Mouse (Mus musculus): ENCODE data around the gene Creb5. TPM values are rescaled to one million over a fixed set of nuclear protein-coding genes. Genes with fewer than 3 reads are reported as not detected.
A peak's percentile ranks its signal among the peaks of the same experiment; 100 is the strongest.

The Creb5 gene
- polyA plus RNA-seq, 2 experiments: 20.0 to 46.1 TPM

GRCm38 (mm10) chr6:53449437-53450173 is 162.5 kb downstream of the Creb5 start:
- ATAC-seq (ENCODE audit: low FRiP score, low read depth) (peak; percentile 53; the same call in 1 of the 2 replicates), DNase-seq (ENCODE audit: low spot score) (peak; percentile 52)
- Histone ChIP-seq H3K36me3 (ENCODE audit: control insufficient read depth, insufficient read depth, low read length) (peaks cover 7% of the 10 kb centered on the region; the same call in 1 of the 2 replicates), H3K9ac (ENCODE audit: low read depth, low read length, severe bottlenecking) (no peak overlapping the region), H3K4me3 (replicated peaks; ENCODE audit: low read length) (no peak overlapping the region), H3K4me1 (ENCODE audit: control insufficient read depth, insufficient read depth, low read length) (peaks cover 49% of the 10 kb centered on the region), H3K27me3 (ENCODE audit: control insufficient read depth, insufficient read depth, low read length) (no peaks in the 10 kb centered on the region), H3K9me3 (ENCODE audit: control insufficient read depth, low read length) (no peaks in the 10 kb centered on the region), H3K27ac (replicated peaks; ENCODE audit: low read depth, low read length) (peak overlapping the region; percentile 56), H3K4me2 (replicated peaks; ENCODE audit: low read depth, low read length, severe bottlenecking) (peak overlapping the region; percentile 10; the same call in 1 of the 2 replicates)
- 22% methylated on average over 9 of the region's 9 CpGs for WGBS
- no peak for TF ChIP-seq POLR2A (IDR thresholded peaks at IDR 0.05; ENCODE audit: borderline replicate concordance, extremely low read depth, insufficient read depth, insufficient read length)

GRCm38 (mm10) chr6:53450494-53450893 is 163.4 kb downstream of the Creb5 start:
- H3K4me1 ChIP-seq (ENCODE audit: control insufficient read depth, insufficient read depth, low read length): peaks cover 55% of the 10 kb centered on the region
- no peak overlapping the region for H3K4me3 ChIP-seq (replicated peaks; ENCODE audit: low read length)
- no peaks in the 10 kb centered on the region for H3K9me3 ChIP-seq (ENCODE audit: control insufficient read depth, low read length)
- no peak overlapping the region for H3K9ac ChIP-seq (ENCODE audit: low read depth, low read length, severe bottlenecking)
- H3K36me3 ChIP-seq (ENCODE audit: control insufficient read depth, insufficient read depth, low read length): peaks cover 7% of the 10 kb centered on the region; the same call in 1 of the 2 replicates
- H3K27ac ChIP-seq (replicated peaks; ENCODE audit: low read depth, low read length): peak overlapping the region; percentile 35; the same call in 1 of the 2 replicates
- WGBS: 21% methylated on average over 3 of the region's 3 CpGs
- no peak overlapping the region for H3K4me2 ChIP-seq (replicated peaks; ENCODE audit: low read depth, low read length, severe bottlenecking)
- ATAC-seq (ENCODE audit: low FRiP score, low read depth): no peak
- DNase-seq (ENCODE audit: low spot score): no peak
- H3K27me3 ChIP-seq (ENCODE audit: control insufficient read depth, insufficient read depth, low read length): no peaks in the 10 kb centered on the region
- TF ChIP-seq POLR2A (IDR thresholded peaks at IDR 0.05; ENCODE audit: borderline replicate concordance, extremely low read depth, insufficient read depth, insufficient read length): no peak

GRCm38 (mm10) chr6:53452240-53452639 is 165.2 kb downstream of the Creb5 start:
- Histone ChIP-seq H3K9ac (ENCODE audit: low read depth, low read length, severe bottlenecking) (no peak overlapping the region), H3K4me2 (replicated peaks; ENCODE audit: low read depth, low read length, severe bottlenecking) (peak overlapping the region; percentile 27; the same call in 1 of the 2 replicates), H3K36me3 (ENCODE audit: control insufficient read depth, insufficient read depth, low read length) (peaks cover 7% of the 10 kb centered on the region; the same call in 1 of the 2 replicates), H3K27me3 (ENCODE audit: control insufficient read depth, insufficient read depth, low read length) (no peaks in the 10 kb centered on the region), H3K27ac (replicated peaks; ENCODE audit: low read depth, low read length) (peak overlapping the region; percentile 75), H3K9me3 (ENCODE audit: control insufficient read depth, low read length) (no peaks in the 10 kb centered on the region), H3K4me3 (replicated peaks; ENCODE audit: low read length) (no peak overlapping the region), H3K4me1 (ENCODE audit: control insufficient read depth, insufficient read depth, low read length) (peaks cover 63% of the 10 kb centered on the region)
- ATAC-seq (ENCODE audit: low FRiP score, low read depth) (peak; percentile 27; the same call in 1 of the 2 replicates), DNase-seq (ENCODE audit: low spot score) (peak; percentile 50)
- TF ChIP-seq POLR2A (IDR thresholded peaks at IDR 0.05; ENCODE audit: borderline replicate concordance, extremely low read depth, insufficient read depth, insufficient read length): no peak
- WGBS: 6% methylated on average over 6 of the region's 6 CpGs

GRCm38 (mm10) chr6:53455442-53455841 is 168.4 kb downstream of the Creb5 start:
- no peak for TF ChIP-seq POLR2A (IDR thresholded peaks at IDR 0.05; ENCODE audit: borderline replicate concordance, extremely low read depth, insufficient read depth, insufficient read length)
- Histone ChIP-seq H3K4me1 (ENCODE audit: control insufficient read depth, insufficient read depth, low read length) (peaks cover 66% of the 10 kb centered on the region), H3K4me3 (replicated peaks; ENCODE audit: low read length) (no peak overlapping the region), H3K36me3 (ENCODE audit: control insufficient read depth, insufficient read depth, low read length) (peaks cover 7% of the 10 kb centered on the region; the same call in 1 of the 2 replicates), H3K9ac (ENCODE audit: low read depth, low read length, severe bottlenecking) (no peak overlapping the region), H3K4me2 (replicated peaks; ENCODE audit: low read depth, low read length, severe bottlenecking) (no peak overlapping the region), H3K27ac (replicated peaks; ENCODE audit: low read depth, low read length) (no peak overlapping the region), H3K9me3 (ENCODE audit: control insufficient read depth, low read length) (no peaks in the 10 kb centered on the region), H3K27me3 (ENCODE audit: control insufficient read depth, insufficient read depth, low read length) (no peaks in the 10 kb centered on the region)
- no peak for ATAC-seq (ENCODE audit: low FRiP score, low read depth)
- no peak for DNase-seq (ENCODE audit: low spot score)
- 52% methylated on average over 4 of the region's 4 CpGs for WGBS

GRCm38 (mm10) chr6:53456111-53456510 is 169.0 kb downstream of the Creb5 start:
- WGBS: 56% methylated on average over 5 of the region's 5 CpGs
- H3K9me3 ChIP-seq (ENCODE audit: control insufficient read depth, low read length): no peaks in the 10 kb centered on the region
- no peak overlapping the region for H3K27ac ChIP-seq (replicated peaks; ENCODE audit: low read depth, low read length)
- H3K9ac ChIP-seq (ENCODE audit: low read depth, low read length, severe bottlenecking): no peak overlapping the region
- TF ChIP-seq POLR2A (IDR thresholded peaks at IDR 0.05; ENCODE audit: borderline replicate concordance, extremely low read depth, insufficient read depth, insufficient read length): no peak
- H3K4me3 ChIP-seq (replicated peaks; ENCODE audit: low read length): no peak overlapping the region
- H3K4me2 ChIP-seq (replicated peaks; ENCODE audit: low read depth, low read length, severe bottlenecking): no peak overlapping the region
- no peaks in the 10 kb centered on the region for H3K27me3 ChIP-seq (ENCODE audit: control insufficient read depth, insufficient read depth, low read length)
- ATAC-seq (ENCODE audit: low FRiP score, low read depth) (no peak), DNase-seq (ENCODE audit: low spot score) (no peak)
- H3K4me1 ChIP-seq (ENCODE audit: control insufficient read depth, insufficient read depth, low read length): peaks cover 66% of the 10 kb centered on the region
- peaks cover 7% of the 10 kb centered on the region; the same call in 1 of the 2 replicates for H3K36me3 ChIP-seq (ENCODE audit: control insufficient read depth, insufficient read depth, low read length)
